Mouse (Mus musculus): ENCODE measurements at regions not wholly inside any gene's neighbourhood (a gene's known extent, or its start where the extent isn't known, plus 50 kb on each side); places are given as distances from the start of the nearest gene placed in this dataset.

DNA sequence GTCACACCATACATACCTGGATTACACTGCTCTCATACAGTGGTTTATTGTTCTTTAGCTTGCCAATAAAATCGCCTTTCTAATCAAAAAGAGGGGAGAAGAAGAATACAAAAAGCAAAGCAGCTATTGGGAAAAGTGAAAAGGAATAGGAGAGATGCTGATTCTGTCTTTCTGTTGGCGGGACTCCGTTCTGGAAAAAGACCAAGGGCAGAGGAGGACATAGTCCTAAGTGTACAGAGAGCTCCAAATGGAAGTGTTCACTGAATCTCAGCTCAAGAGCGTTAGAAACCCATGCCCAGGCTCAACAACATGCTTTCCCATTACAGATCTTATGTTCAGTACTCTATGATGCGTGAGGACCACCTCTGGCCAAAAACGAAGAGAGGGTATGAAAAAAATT, 174.4 kb upstream of the Tmem161b start:
- TF ChIP-seq EP300 (IDR thresholded peaks at IDR 0.05; ENCODE audit: low read depth) (no peak), CTCF (IDR thresholded peaks at IDR 0.05; ENCODE audit: low read depth) (no peak)

All from heart, postnatal 0 days (tissue).